Mouse (Mus musculus): Measurements from ENCODE around the gene Olfr784. TPM values are rescaled to one million over a fixed set of nuclear protein-coding genes. Genes with fewer than 3 reads are reported as not detected.

Olfr784 gene
- polyA plus RNA-seq (2015; fragmentation: Illumina TruSeq; extraction: RNeasy Lipid Tissue Mini Kit (QIAGEN cat#74804); ENCODE audit: low read depth, low replicate concordance) = not detected

GRCm38 (mm10) chr10:129383783-129384182 lies at the start of gene Olfr784:
TSS of gene Olfr784 (plus strand) at chr10:129384083.

GRCm38 (mm10) chr10:129348550-129348949 lies 35.3 kb upstream of the Olfr784 start, which contains the start of gene Olfr782:
TSS of gene Olfr782 (plus strand) at chr10:129348850.

DNA sequence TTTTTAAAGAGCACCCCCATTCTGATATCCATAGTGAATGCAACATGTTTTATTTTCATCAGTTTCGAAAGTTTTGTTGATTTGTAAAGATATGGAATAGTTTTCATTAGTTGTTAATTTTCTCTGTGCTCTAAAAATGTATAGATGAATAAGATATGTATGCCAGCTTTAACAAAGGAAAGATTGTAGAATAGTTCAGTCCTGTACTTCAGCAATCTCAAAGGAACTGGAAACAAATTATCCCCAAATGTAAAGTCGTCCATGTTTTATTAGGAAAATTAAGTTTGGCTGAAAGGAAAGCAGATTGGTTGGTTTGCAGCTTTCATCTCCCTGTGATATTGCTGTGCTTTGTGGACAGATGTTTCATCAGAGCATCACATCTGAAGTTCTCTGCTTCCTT lies 21.2 kb downstream of the Olfr784 start, which contains the start of gene Olfr785:
Olfr785 (plus strand) TSS at position 301 of the 400 bp plus-strand sequence.

GRCm38 (mm10) chr10:129427006-129427405 lies 43.1 kb downstream of the Olfr784 start, which contains the start of gene Olfr786:
TSS of gene Olfr786 (plus strand) at chr10:129427306.

Other genes starting within 250 kb of the Olfr784 start
- not detected for gene Olfr770, start 245.1 kb upstream of the Olfr784 start, polyA plus RNA-seq (2015; fragmentation: Illumina TruSeq; extraction: RNeasy Lipid Tissue Mini Kit (QIAGEN cat#74804); ENCODE audit: low read depth, low replicate concordance)
- not detected for gene Olfr771, start 219.3 kb upstream of the Olfr784 start, polyA plus RNA-seq (2015; fragmentation: Illumina TruSeq; extraction: RNeasy Lipid Tissue Mini Kit (QIAGEN cat#74804); ENCODE audit: low read depth, low replicate concordance)
- gene Olfr772, start 206.2 kb upstream of the Olfr784 start, polyA plus RNA-seq (2015; fragmentation: Illumina TruSeq; extraction: RNeasy Lipid Tissue Mini Kit (QIAGEN cat#74804); ENCODE audit: low read depth, low replicate concordance) = not detected
- gene Olfr773, start 196.7 kb upstream of the Olfr784 start, polyA plus RNA-seq (2015; fragmentation: Illumina TruSeq; extraction: RNeasy Lipid Tissue Mini Kit (QIAGEN cat#74804); ENCODE audit: low read depth, low replicate concordance) = not detected
- not detected for gene Olfr774, start 147.9 kb upstream of the Olfr784 start, polyA plus RNA-seq (2015; fragmentation: Illumina TruSeq; extraction: RNeasy Lipid Tissue Mini Kit (QIAGEN cat#74804); ENCODE audit: low read depth, low replicate concordance)
- gene Olfr775, start 135.7 kb upstream of the Olfr784 start, polyA plus RNA-seq (2015; fragmentation: Illumina TruSeq; extraction: RNeasy Lipid Tissue Mini Kit (QIAGEN cat#74804); ENCODE audit: low read depth, low replicate concordance) = not detected
- not detected for gene Olfr776, start 125.0 kb upstream of the Olfr784 start, polyA plus RNA-seq (2015; fragmentation: Illumina TruSeq; extraction: RNeasy Lipid Tissue Mini Kit (QIAGEN cat#74804); ENCODE audit: low read depth, low replicate concordance)
- not detected for gene Olfr777, start 112.6 kb upstream of the Olfr784 start, polyA plus RNA-seq (2015; fragmentation: Illumina TruSeq; extraction: RNeasy Lipid Tissue Mini Kit (QIAGEN cat#74804); ENCODE audit: low read depth, low replicate concordance)
- not detected for gene Olfr780, start 66.0 kb upstream of the Olfr784 start, polyA plus RNA-seq (2015; fragmentation: Illumina TruSeq; extraction: RNeasy Lipid Tissue Mini Kit (QIAGEN cat#74804); ENCODE audit: low read depth, low replicate concordance)
- gene Olfr781, start 55.2 kb upstream of the Olfr784 start, polyA plus RNA-seq (2015; fragmentation: Illumina TruSeq; extraction: RNeasy Lipid Tissue Mini Kit (QIAGEN cat#74804); ENCODE audit: low read depth, low replicate concordance) = not detected
- not detected for gene Olfr782, start 35.2 kb upstream of the Olfr784 start, polyA plus RNA-seq (2015; fragmentation: Illumina TruSeq; extraction: RNeasy Lipid Tissue Mini Kit (QIAGEN cat#74804); ENCODE audit: low read depth, low replicate concordance)
- gene Olfr785, start 21.3 kb downstream of the Olfr784 start, polyA plus RNA-seq (2015; fragmentation: Illumina TruSeq; extraction: RNeasy Lipid Tissue Mini Kit (QIAGEN cat#74804); ENCODE audit: low read depth, low replicate concordance) = not detected
- not detected for gene Olfr786, start 43.2 kb downstream of the Olfr784 start, polyA plus RNA-seq (2015; fragmentation: Illumina TruSeq; extraction: RNeasy Lipid Tissue Mini Kit (QIAGEN cat#74804); ENCODE audit: low read depth, low replicate concordance)
- gene Olfr787, start 77.8 kb downstream of the Olfr784 start, polyA plus RNA-seq (2015; fragmentation: Illumina TruSeq; extraction: RNeasy Lipid Tissue Mini Kit (QIAGEN cat#74804); ENCODE audit: low read depth, low replicate concordance) = not detected
- not detected for gene Olfr788, start 86.9 kb downstream of the Olfr784 start, polyA plus RNA-seq (2015; fragmentation: Illumina TruSeq; extraction: RNeasy Lipid Tissue Mini Kit (QIAGEN cat#74804); ENCODE audit: low read depth, low replicate concordance)
- gene Olfr789, start 100.7 kb downstream of the Olfr784 start, polyA plus RNA-seq (2015; fragmentation: Illumina TruSeq; extraction: RNeasy Lipid Tissue Mini Kit (QIAGEN cat#74804); ENCODE audit: low read depth, low replicate concordance) = not detected
- not detected for gene Olfr790, start 114.4 kb downstream of the Olfr784 start, polyA plus RNA-seq (2015; fragmentation: Illumina TruSeq; extraction: RNeasy Lipid Tissue Mini Kit (QIAGEN cat#74804); ENCODE audit: low read depth, low replicate concordance)
- not detected for gene Olfr791, start 137.7 kb downstream of the Olfr784 start, polyA plus RNA-seq (2015; fragmentation: Illumina TruSeq; extraction: RNeasy Lipid Tissue Mini Kit (QIAGEN cat#74804); ENCODE audit: low read depth, low replicate concordance)
- gene Olfr792, start 155.1 kb downstream of the Olfr784 start, polyA plus RNA-seq (2015; fragmentation: Illumina TruSeq; extraction: RNeasy Lipid Tissue Mini Kit (QIAGEN cat#74804); ENCODE audit: low read depth, low replicate concordance) = not detected
- not detected for gene Olfr794, start 183.6 kb downstream of the Olfr784 start, polyA plus RNA-seq (2015; fragmentation: Illumina TruSeq; extraction: RNeasy Lipid Tissue Mini Kit (QIAGEN cat#74804); ENCODE audit: low read depth, low replicate concordance)
- not detected for gene Olfr796, start 228.5 kb downstream of the Olfr784 start, polyA plus RNA-seq (2015; fragmentation: Illumina TruSeq; extraction: RNeasy Lipid Tissue Mini Kit (QIAGEN cat#74804); ENCODE audit: low read depth, low replicate concordance)
- gene Olfr798, start 243.9 kb downstream of the Olfr784 start, polyA plus RNA-seq (2015; fragmentation: Illumina TruSeq; extraction: RNeasy Lipid Tissue Mini Kit (QIAGEN cat#74804); ENCODE audit: low read depth, low replicate concordance) = not detected